Mouse (Mus musculus): ENCODE data around the gene Rhbdl1. TPM values are rescaled to one million over a fixed set of nuclear protein-coding genes. Genes with fewer than 3 reads are reported as not detected.

The Rhbdl1 gene
- polyA plus RNA-seq, 1 experiment from 2014 or later: 2.6 TPM

GRCm38 (mm10) chr17:25794197-25794596 lies 42.9 kb downstream of the Rhbdl1 start:
- no peaks in the 10 kb centered on the region for H3K27me3 ChIP-seq
- WGBS: 82% methylated on average over 13 of the region's 13 CpGs
- no peak overlapping the region for H3K4me3 ChIP-seq
- H3K27ac ChIP-seq: no peak overlapping the region
- H3K4me1 ChIP-seq: peaks cover 58% of the 10 kb centered on the region
- ATAC-seq (ENCODE audit: insufficient number of reproducible peaks, low FRiP score, low TSS enrichment, low read depth): no peak
- H3K36me3 ChIP-seq: peaks cover 9% of the 10 kb centered on the region
- no peak overlapping the region for H3K4me2 ChIP-seq
- H3K9ac ChIP-seq: no peak overlapping the region
- no peaks in the 10 kb centered on the region for H3K9me3 ChIP-seq

GRCm38 (mm10) chr17:25792615-25793014 lies 44.5 kb downstream of the Rhbdl1 start, which contains the start of gene Fam173a:
Fam173a (minus strand) TSS chr17:25792901.
- no peaks in the 10 kb centered on the region for H3K9me3 ChIP-seq
- peaks cover 57% of the 10 kb centered on the region for H3K4me1 ChIP-seq
- H3K4me2 ChIP-seq: peak within 1 kb of the TSS; percentile 74
- H3K4me3 ChIP-seq: peak within 1 kb of the TSS; percentile 66
- WGBS: under 1% methylated on average over 14 of the region's 14 CpGs
- H3K27me3 ChIP-seq: no peaks in the 10 kb centered on the region
- peak within 1 kb of the TSS; percentile 64 for H3K9ac ChIP-seq
- H3K27ac ChIP-seq: peak within 1 kb of the TSS; percentile 93
- peaks cover 20% of the 10 kb centered on the region for H3K36me3 ChIP-seq
- 0 out of 2 replicates have a peak, but pooled peaks have one; percentile 46 for ATAC-seq (ENCODE audit: insufficient number of reproducible peaks, low FRiP score, low TSS enrichment, low read depth)

GRCm38 (mm10) chr17:25791843-25792527 lies 45.1 kb downstream of the Rhbdl1 start:
- Histone ChIP-seq H3K27me3 (no peaks in the 10 kb centered on the region), H3K4me1 (peaks cover 50% of the 10 kb centered on the region), H3K9me3 (no peaks in the 10 kb centered on the region), H3K4me3 (peak overlapping the region; percentile 66), H3K27ac (peak overlapping the region; percentile 93), H3K4me2 (peak overlapping the region; percentile 74), H3K9ac (peak overlapping the region; percentile 64), H3K36me3 (peaks cover 23% of the 10 kb centered on the region)
- 0 out of 2 replicates have a peak, but pooled peaks have one; percentile 50 for ATAC-seq (ENCODE audit: insufficient number of reproducible peaks, low FRiP score, low TSS enrichment, low read depth)
- under 1% methylated on average over 45 of the region's 45 CpGs for WGBS

DNA sequence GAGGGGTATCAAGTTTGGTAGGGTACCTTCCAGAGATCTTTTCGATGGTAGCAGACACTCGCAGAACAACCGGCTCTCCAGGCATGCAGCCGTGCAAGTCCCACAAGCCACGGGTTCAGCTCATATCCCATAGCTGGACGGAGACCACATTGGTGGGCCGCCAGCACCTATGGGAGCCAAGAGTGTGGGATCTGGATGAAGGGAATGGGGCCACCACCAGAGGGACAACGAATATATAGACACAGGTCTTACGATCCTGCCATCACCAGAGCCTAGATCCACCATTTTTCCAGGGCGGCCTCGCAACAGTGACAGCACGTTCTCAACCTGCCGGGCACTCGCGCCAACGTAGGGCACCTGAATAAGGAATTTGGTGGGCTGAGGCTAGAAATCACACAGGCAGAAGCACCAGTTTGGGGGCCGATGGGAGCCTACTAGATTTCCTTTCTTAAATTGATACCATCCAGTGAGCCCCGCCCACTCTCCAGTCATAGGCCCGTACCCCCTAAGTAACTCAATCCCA lies 45.7 kb downstream of the Rhbdl1 start:
- no peak for ATAC-seq (ENCODE audit: insufficient number of reproducible peaks, low FRiP score, low TSS enrichment, low read depth)

DNA sequence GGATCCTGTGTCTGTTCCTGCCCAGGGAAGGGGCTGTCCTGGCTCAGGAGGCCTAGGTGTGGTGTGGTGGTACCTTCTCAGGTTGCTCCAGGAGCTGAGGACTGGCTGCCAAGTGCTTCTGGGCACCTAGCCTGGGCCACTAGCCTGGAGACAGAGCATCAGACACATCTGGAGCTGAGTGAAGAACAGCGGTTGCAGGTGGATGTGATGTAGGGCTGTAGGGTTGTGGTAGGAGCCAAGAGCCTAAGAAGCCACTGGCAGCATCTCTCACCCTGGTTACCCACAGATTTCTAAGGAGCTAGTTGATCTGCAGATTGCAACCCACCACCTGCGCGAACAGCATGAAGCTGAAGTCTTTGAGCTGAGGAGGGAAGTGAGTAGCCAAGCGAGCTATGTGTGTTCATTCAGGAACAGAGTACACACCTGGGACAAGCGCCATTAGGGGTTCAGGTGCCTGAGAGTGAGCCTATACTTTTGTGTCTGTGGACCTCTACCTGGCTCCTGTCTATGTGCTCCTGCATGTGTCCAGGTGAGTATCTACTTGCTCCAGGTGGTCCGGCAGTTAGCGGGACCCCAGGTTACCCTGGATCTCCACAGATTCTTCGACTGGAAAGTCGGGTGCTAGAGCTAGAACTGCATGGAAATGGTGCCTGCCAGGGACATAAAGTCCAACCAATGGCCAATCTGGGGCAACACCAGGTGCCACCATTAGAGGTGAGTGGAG lies 50.2 kb downstream of the Rhbdl1 start:
- Histone ChIP-seq H3K9ac (no peak overlapping the region), H3K27me3 (no peaks in the 10 kb centered on the region), H3K9me3 (no peaks in the 10 kb centered on the region), H3K27ac (no peak overlapping the region), H3K36me3 (peaks cover 41% of the 10 kb centered on the region), H3K4me1 (peaks cover 43% of the 10 kb centered on the region), H3K4me2 (no peak overlapping the region), H3K4me3 (no peak overlapping the region)
- WGBS: 88% methylated on average over 9 of the region's 9 CpGs
- no peak for ATAC-seq (ENCODE audit: insufficient number of reproducible peaks, low FRiP score, low TSS enrichment, low read depth)

More for the DNA sequence above, 45.7 kb downstream of the Rhbdl1 start:
- Histone ChIP-seq H3K4me2 (peak overlapping the region; percentile 74), H3K36me3 (peaks cover 23% of the 10 kb centered on the region), H3K9me3 (no peaks in the 10 kb centered on the region), H3K9ac (peak overlapping the region; percentile 64; the same call in 1 of the 2 replicates), H3K27me3 (no peaks in the 10 kb centered on the region), H3K4me1 (peaks cover 49% of the 10 kb centered on the region), H3K27ac (peak overlapping the region; percentile 93), H3K4me3 (peak overlapping the region; percentile 66)
- WGBS: 26% methylated on average over 19 of the region's 19 CpGs

DNA sequence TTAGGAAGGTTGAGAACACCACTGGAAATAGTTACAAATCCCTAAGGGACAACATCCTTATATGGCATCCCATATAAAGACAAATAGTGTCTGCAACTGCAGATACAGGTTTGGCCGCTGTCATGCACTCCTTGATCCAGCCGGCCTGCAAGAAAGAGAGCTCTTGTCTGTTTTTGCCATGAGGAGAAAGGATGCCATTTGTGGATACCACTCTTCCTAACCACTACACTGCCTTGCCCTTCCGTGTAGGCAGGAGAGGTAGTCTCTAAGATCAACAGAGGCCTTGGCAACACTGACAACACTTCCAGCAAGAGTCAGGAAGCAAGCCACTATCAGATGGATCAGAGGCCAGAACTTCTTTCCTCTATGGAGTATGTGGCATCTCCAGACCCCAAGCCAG lies 50.8 kb downstream of the Rhbdl1 start, which contains the start of gene Ccdc78:
Gene Ccdc78 (plus strand): TSS at position 301 of the 400 bp plus-strand sequence.
- Histone ChIP-seq H3K27ac (peak within 1 kb of the TSS; percentile 94), H3K9me3 (no peaks in the 10 kb centered on the region), H3K36me3 (peaks cover 48% of the 10 kb centered on the region)

DNA sequence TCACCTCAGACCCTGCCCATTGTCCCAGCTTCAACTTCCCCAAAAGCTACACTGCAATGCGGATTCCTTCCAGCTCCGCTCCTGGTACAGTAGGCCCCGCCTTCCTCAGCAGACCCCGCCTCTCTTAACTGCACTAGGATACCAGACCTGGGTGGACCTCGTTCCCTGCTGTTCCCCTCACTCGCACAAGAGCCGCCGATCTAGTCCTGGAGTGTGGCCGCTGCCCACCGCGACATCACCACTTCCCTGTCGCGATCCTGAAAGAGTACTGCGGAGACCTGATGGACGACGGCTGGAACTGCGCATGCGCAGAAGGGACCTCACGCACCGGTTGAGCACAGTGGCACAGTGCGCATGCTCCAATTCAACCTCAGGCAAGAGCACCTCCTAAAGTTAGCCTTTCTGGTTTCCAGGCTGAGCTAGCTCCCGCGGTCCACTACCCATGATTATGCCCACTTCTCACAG lies 51.8 kb downstream of the Rhbdl1 start, which contains the start of gene Haghl:
Gene Haghl (minus strand): TSS at position 393 of the 465 bp plus-strand sequence.
- peaks cover 29% of the 10 kb centered on the region for H3K4me1 ChIP-seq
- H3K27me3 ChIP-seq: no peaks in the 10 kb centered on the region
- no peaks in the 10 kb centered on the region for H3K9me3 ChIP-seq
- peak; percentile 79 for ATAC-seq (ENCODE audit: insufficient number of reproducible peaks, low FRiP score, low TSS enrichment, low read depth)
- H3K36me3 ChIP-seq: peaks cover 57% of the 10 kb centered on the region
- H3K4me2 ChIP-seq: peak within 1 kb of the TSS; percentile 74
- peak within 1 kb of the TSS; percentile 79 for H3K4me3 ChIP-seq
- peak within 1 kb of the TSS; percentile 73 for H3K9ac ChIP-seq
- H3K27ac ChIP-seq: peak within 1 kb of the TSS; percentile 94
- WGBS: under 1% methylated on average over 23 of the region's 23 CpGs

More for the DNA sequence above, 50.8 kb downstream of the Rhbdl1 start, which contains the start of gene Ccdc78:
- Histone ChIP-seq H3K27me3 (no peaks in the 10 kb centered on the region), H3K4me1 (peaks cover 38% of the 10 kb centered on the region), H3K9ac (peak within 1 kb of the TSS; percentile 73), H3K4me2 (peak within 1 kb of the TSS; percentile 74), H3K4me3 (peak within 1 kb of the TSS; percentile 79)
- no peak for ATAC-seq (ENCODE audit: insufficient number of reproducible peaks, low FRiP score, low TSS enrichment, low read depth)
- 76% methylated on average over 3 of the region's 3 CpGs for WGBS

Small RNAs within 50 kb of the gene (microRNA-seq; reads per million reads assigned to microRNA genes)
- not detected for gene Mir3082

Other genes starting within 250 kb of the Rhbdl1 start
- 4.8 and 6.1 TPM in 2 replicates for gene Gng13, start 120.1 kb downstream of the Rhbdl1 start, polyA plus RNA-seq (2015; fragmentation: Nextera tagmentation; extraction: Ambion mirVana)
- 20.9 and 21.2 TPM in 2 replicates for gene Chtf18, start 109.9 kb downstream of the Rhbdl1 start, polyA plus RNA-seq (2015; fragmentation: Nextera tagmentation; extraction: Ambion mirVana)
- 22.8 and 23.3 TPM in 2 replicates for gene Rpusd1, start 109.6 kb downstream of the Rhbdl1 start, polyA plus RNA-seq (2015; fragmentation: Nextera tagmentation; extraction: Ambion mirVana)
- gene Mslnl, start 101.3 kb downstream of the Rhbdl1 start, polyA plus RNA-seq (2015; fragmentation: Nextera tagmentation; extraction: Ambion mirVana): 0.13 and 0.17 TPM in 2 replicates
- gene Msln, start 82.9 kb downstream of the Rhbdl1 start, polyA plus RNA-seq (2015; fragmentation: Nextera tagmentation; extraction: Ambion mirVana): 38.4 and 40.6 TPM in 2 replicates
- gene Narfl, start 63.5 kb downstream of the Rhbdl1 start, polyA plus RNA-seq (2015; fragmentation: Nextera tagmentation; extraction: Ambion mirVana): 26.7 and 27.2 TPM in 2 replicates
- 53.2 and 54.4 TPM in 2 replicates for gene Haghl, start 51.6 kb downstream of the Rhbdl1 start, polyA plus RNA-seq (2015; fragmentation: Nextera tagmentation; extraction: Ambion mirVana)
- gene Ccdc78, start 50.7 kb downstream of the Rhbdl1 start, polyA plus RNA-seq (2015; fragmentation: Nextera tagmentation; extraction: Ambion mirVana): 0.09 and 0.14 TPM in 2 replicates
- gene Fam173a, start 44.4 kb downstream of the Rhbdl1 start, polyA plus RNA-seq (2015; fragmentation: Nextera tagmentation; extraction: Ambion mirVana): 85.7 and 95.6 TPM in 2 replicates
- 0.56 and 0.58 TPM in 2 replicates for gene AC134908.4, start 41.6 kb downstream of the Rhbdl1 start, polyA plus RNA-seq (2015; fragmentation: Nextera tagmentation; extraction: Ambion mirVana)
- 39.1 and 40.0 TPM in 2 replicates for gene Metrn, start 40.2 kb downstream of the Rhbdl1 start, polyA plus RNA-seq (2015; fragmentation: Nextera tagmentation; extraction: Ambion mirVana)
- gene Fbxl16, start 28.2 kb downstream of the Rhbdl1 start, polyA plus RNA-seq (2015; fragmentation: Nextera tagmentation; extraction: Ambion mirVana): 2.0 and 2.7 TPM in 2 replicates
- gene Wdr24, start 13.7 kb downstream of the Rhbdl1 start, polyA plus RNA-seq (2015; fragmentation: Nextera tagmentation; extraction: Ambion mirVana): 24.6 and 26.5 TPM in 2 replicates
- gene Jmjd8, start 8.4 kb downstream of the Rhbdl1 start, polyA plus RNA-seq (2015; fragmentation: Nextera tagmentation; extraction: Ambion mirVana): 47.2 and 48.9 TPM in 2 replicates
- gene Stub1, start 3.9 kb downstream of the Rhbdl1 start, polyA plus RNA-seq (2015; fragmentation: Nextera tagmentation; extraction: Ambion mirVana): 346 and 387 TPM in 2 replicates
- gene Gm20683, start 4.5 kb upstream of the Rhbdl1 start, polyA plus RNA-seq (2015; fragmentation: Nextera tagmentation; extraction: Ambion mirVana): 1.8 and 2.6 TPM in 2 replicates
- gene Rhot2, start 7.6 kb upstream of the Rhbdl1 start, polyA plus RNA-seq (2015; fragmentation: Nextera tagmentation; extraction: Ambion mirVana): 21.9 and 25.4 TPM in 2 replicates
- 16.8 and 21.3 TPM in 2 replicates for gene Wdr90, start 24.2 kb upstream of the Rhbdl1 start, polyA plus RNA-seq (2015; fragmentation: Nextera tagmentation; extraction: Ambion mirVana)
- gene Mcrip2, start 31.5 kb upstream of the Rhbdl1 start, polyA plus RNA-seq (2015; fragmentation: Nextera tagmentation; extraction: Ambion mirVana): 16.7 and 22.2 TPM in 2 replicates
- 45.3 and 48.0 TPM in 2 replicates for gene Mettl26, start 37.8 kb upstream of the Rhbdl1 start, polyA plus RNA-seq (2015; fragmentation: Nextera tagmentation; extraction: Ambion mirVana)
- 0.63 and 0.65 TPM in 2 replicates for gene Wfikkn1, start 43.6 kb upstream of the Rhbdl1 start, polyA plus RNA-seq (2015; fragmentation: Nextera tagmentation; extraction: Ambion mirVana)
- gene Rab40c, start 82.4 kb upstream of the Rhbdl1 start, polyA plus RNA-seq (2015; fragmentation: Nextera tagmentation; extraction: Ambion mirVana): 30.7 and 35.2 TPM in 2 replicates
- 45.7 and 47.8 TPM in 2 replicates for gene Pigq, start 107.6 kb upstream of the Rhbdl1 start, polyA plus RNA-seq (2015; fragmentation: Nextera tagmentation; extraction: Ambion mirVana)
- gene Nhlrc4, start 107.7 kb upstream of the Rhbdl1 start, polyA plus RNA-seq (2015; fragmentation: Nextera tagmentation; extraction: Ambion mirVana): 0.42 TPM in 1 of 2 replicates, not detected in the other
- 0.06 and 0.14 TPM in 2 replicates for gene A930017K11Rik, start 115.3 kb upstream of the Rhbdl1 start, polyA plus RNA-seq (2015; fragmentation: Nextera tagmentation; extraction: Ambion mirVana)
- 24.5 and 29.0 TPM in 2 replicates for gene Capn15, start 148.5 kb upstream of the Rhbdl1 start, polyA plus RNA-seq (2015; fragmentation: Nextera tagmentation; extraction: Ambion mirVana)
- 13.1 and 16.8 TPM in 2 replicates for gene Rab11fip3, start 232.3 kb upstream of the Rhbdl1 start, polyA plus RNA-seq (2015; fragmentation: Nextera tagmentation; extraction: Ambion mirVana)